Comparison of ENCODE assay signal across 22 mouse cellular contexts in genomic region chr16:21648800-21649199, GRCm38 (mm10). TPM values are rescaled to one million over a fixed set of nuclear protein-coding genes. Genes with fewer than 3 reads are reported as not detected.
DNase-seq lines count a peak whose midpoint lies in the region; ATAC-seq and TF ChIP-seq lines count a peak whose summit lies in the region.
"Had no signal": no experiment of that assay in that cellular context is flagged by ENCODE, and none has a peak within 500 bp of the region (broad histone marks: within the 10 kb centered on the region; RNA-seq: fewer than 3 reads in every experiment).

No protein-coding gene starts in this region.

- no peak for DNase-seq in liver, postnatal 0 days
- DNase-seq in liver (no peak), MEL (ENCODE audit: low read depth, low spot score) (peak; percentile 65)
- DNase-seq in thymus, postnatal 25 days: no peak
- no peak for DNase-seq in heart, postnatal 4 days
- DNase-seq: adrenal gland, adult 2 months; adrenal gland, postnatal 14 days; cerebellum, adult 11-12 months; cerebellum, adult 8-10 months; cerebellum, postnatal 10 days; gastrocnemius, postnatal 10 days; gastrocnemius, postnatal 36 days; heart, adult 2 months; heart, postnatal 14 days had no signal

- ATAC-seq in liver, postnatal 0 days: no peak
- ATAC-seq in megakaryocyte progenitor cell, adult 5-6 weeks (replicated peaks; ENCODE audit: poor library complexity): peak; percentile 64
- ATAC-seq: forebrain, embryonic 13.5 days; forebrain, embryonic 16.5 days had no signal

- H3K27me3 ChIP-seq in liver, postnatal 0 days (ENCODE audit: insufficient read depth, low read length): no peaks in the 10 kb centered on the region
- H3K27me3 ChIP-seq in MEL (ENCODE audit: control insufficient read depth in 1 of 2, insufficient read depth in 2 of 2, low read length in 2 of 2): no peaks in the 10 kb centered on the region
- H3K27me3 ChIP-seq: forebrain, embryonic 13.5 days; heart, embryonic 13.5 days; hindbrain, embryonic 12.5 days; hindbrain, embryonic 15.5 days had no signal

- TF ChIP-seq POLR2A in MEL (IDR thresholded peaks at IDR 0.05; ENCODE audit: control insufficient read depth in 1 of 2, insufficient read depth in 1 of 2, low read depth in 1 of 2, low read length in 2 of 2, poor library complexity in 1 of 2): no peak

- no peak overlapping the region for H3K27ac ChIP-seq in liver, postnatal 0 days (ENCODE audit: low read depth)
- H3K27ac ChIP-seq in MEL (ENCODE audit: control insufficient read depth, low read depth, low read length): peak overlapping the region; percentile 43; the same call in 1 of the 2 replicates
- H3K27ac ChIP-seq: forebrain, embryonic 10.5 days; forebrain, embryonic 13.5 days; heart, adult 2 months; heart, embryonic 10.5 days; heart, embryonic 13.5 days; hindbrain, embryonic 12.5 days; hindbrain, embryonic 15.5 days had no signal

- H3K79me2 ChIP-seq in MEL (ENCODE audit: control insufficient read depth, insufficient read depth, low read length, poor library complexity): no peaks in the 10 kb centered on the region

- 48% methylated on average over 4 of the region's 4 CpGs for WGBS in liver, postnatal 0 days (ENCODE audit: insufficient replicate concordance)

- TF ChIP-seq RAD21 in MEL (IDR thresholded peaks at IDR 0.05; ENCODE audit: low read depth, low read length): no peak

- peaks cover 11% of the 10 kb centered on the region; the same call in 1 of the 2 replicates for H3K4me1 ChIP-seq in liver, postnatal 0 days (ENCODE audit: insufficient read depth)
- peaks cover 10 to 14% of the 10 kb centered on the region in 2 experiments for H3K4me1 ChIP-seq in MEL (ENCODE audit: control insufficient read depth in 1 of 2, insufficient read depth in 2 of 2, low read length in 2 of 2)

- H3K4me3 ChIP-seq in liver, postnatal 0 days (ENCODE audit: low read depth, low read length): no peak overlapping the region
- H3K4me3 ChIP-seq in MEL (ENCODE audit: control insufficient read depth in 1 of 2, insufficient read depth in 1 of 2, low read depth in 2 of 2, low read length in 2 of 2): 0 out of 4 replicates have a peak overlapping the region, but pooled peaks of 1 of the 2 experiments have one; percentile 33
- H3K4me3 ChIP-seq: forebrain, embryonic 10.5 days; forebrain, embryonic 13.5 days; heart, adult 2 months; heart, embryonic 10.5 days; heart, embryonic 13.5 days; hindbrain, embryonic 12.5 days; hindbrain, embryonic 15.5 days had no signal

- TF ChIP-seq CTCF in liver, postnatal 0 days (IDR thresholded peaks at IDR 0.05; ENCODE audit: low read depth): no peak
- no peak for TF ChIP-seq CTCF in MEL (IDR thresholded peaks at IDR 0.05 in 2 of 3, conservative IDR thresholded peaks at IDR 0.05 in 1 of 3; ENCODE audit: control insufficient read depth in 1 of 3, insufficient read depth in 1 of 3, low read depth in 2 of 3, low read length in 3 of 3, poor library complexity in 1 of 3, severe bottlenecking in 1 of 3)

- no peaks in the 10 kb centered on the region for H3K36me3 ChIP-seq in liver, postnatal 0 days (replicated peaks; ENCODE audit: insufficient read depth, low read length)
- peaks cover 0 to 7% of the 10 kb centered on the region in 2 experiments; a peak in 2 of 4 replicates for H3K36me3 ChIP-seq in MEL (ENCODE audit: control insufficient read depth in 1 of 2, insufficient read depth in 2 of 2, low read length in 2 of 2)

- H3K4me2 ChIP-seq in liver, postnatal 0 days (ENCODE audit: low read depth, low read length): no peak overlapping the region
- H3K4me2 ChIP-seq: forebrain, embryonic 13.5 days; heart, embryonic 13.5 days; hindbrain, embryonic 12.5 days; hindbrain, embryonic 15.5 days had no signal

- no peaks in the 10 kb centered on the region for H3K9me3 ChIP-seq in liver, postnatal 0 days (ENCODE audit: low read length)
- no peaks in the 10 kb centered on the region for H3K9me3 ChIP-seq in MEL (replicated peaks; ENCODE audit: insufficient read depth, low read length)
- H3K9me3 ChIP-seq: forebrain, embryonic 10.5 days; forebrain, embryonic 13.5 days; heart, embryonic 10.5 days; heart, embryonic 13.5 days; hindbrain, embryonic 12.5 days; hindbrain, embryonic 15.5 days had no signal

- TF ChIP-seq EP300 in liver, postnatal 0 days (IDR thresholded peaks at IDR 0.05; ENCODE audit: low read depth): peak; percentile 48; the same call in 1 of the 2 replicates
- peak; percentile 70 to 85; a peak in 3 of 4 replicates for TF ChIP-seq EP300 in MEL (IDR thresholded peaks at IDR 0.05; ENCODE audit: low read depth in 1 of 2, low read length in 2 of 2)

- no peak overlapping the region for H3K9ac ChIP-seq in liver, postnatal 0 days (replicated peaks)
- H3K9ac ChIP-seq in MEL (ENCODE audit: control insufficient read depth, low read depth, low read length, poor library complexity, severe bottlenecking): no peak overlapping the region
- H3K9ac ChIP-seq: forebrain, embryonic 13.5 days; heart, embryonic 13.5 days; hindbrain, embryonic 12.5 days; hindbrain, embryonic 15.5 days had no signal

TF ChIP-seq in MEL, 35 proteins besides CTCF, POLR2A, EP300 and RAD21:
- TF ChIP-seq ZKSCAN1 (IDR thresholded peaks at IDR 0.05; ENCODE audit: low read depth, low read length) (no peak), USF1 (IDR thresholded peaks at IDR 0.05; ENCODE audit: low read depth, low read length) (no peak), HCFC1 (IDR thresholded peaks at IDR 0.05; ENCODE audit: low read depth, low read length) (no peak), ZC3H11A (IDR thresholded peaks at IDR 0.05; ENCODE audit: low read depth, low read length) (no peak), ZNF384 (IDR thresholded peaks at IDR 0.05; ENCODE audit: low read depth, low read length) (peak; percentile 41; the same call in 1 of the 2 replicates), RCOR1 (IDR thresholded peaks at IDR 0.05; ENCODE audit: low read depth, low read length) (0 out of 2 replicates have a peak, but pooled peaks have one; percentile 32), CHD2 (IDR thresholded peaks at IDR 0.05; ENCODE audit: low read length) (no peak; the same call in 1 of the 2 replicates), E2F4 (IDR thresholded peaks at IDR 0.05; ENCODE audit: borderline replicate concordance, low read depth, low read length) (no peak), KAT2A (conservative IDR thresholded peaks at IDR 0.05; ENCODE audit: low read depth, low read length) (no peak), ETS1 (IDR thresholded peaks at IDR 0.05; ENCODE audit: low read depth, low read length) (peak; percentile 53), CHD1 (IDR thresholded peaks at IDR 0.05; ENCODE audit: low read depth, low read length) (0 out of 2 replicates have a peak, but pooled peaks have one; percentile 48), MYB (IDR thresholded peaks at IDR 0.05; ENCODE audit: low read depth, low read length) (peak; percentile 67), UBTF (IDR thresholded peaks at IDR 0.05; ENCODE audit: borderline replicate concordance, insufficient read depth, low read depth, low read length) (no peak), NELFE (IDR thresholded peaks at IDR 0.05; ENCODE audit: low read depth, low read length) (no peak; the same call in 1 of the 2 replicates), GABPA (IDR thresholded peaks at IDR 0.05; ENCODE audit: low read depth, low read length) (no peak), MAFK (IDR thresholded peaks at IDR 0.05; ENCODE audit: borderline replicate concordance, low read depth, low read length) (no peak), MYC (IDR thresholded peaks at IDR 0.05; ENCODE audit: low read depth, low read length) (no peak; the same call in 1 of the 2 replicates), BHLHE40 (IDR thresholded peaks at IDR 0.05; ENCODE audit: borderline replicate concordance, low read depth, low read length) (no peak), NRF1 (IDR thresholded peaks at IDR 0.05; ENCODE audit: insufficient read depth, low read depth, low read length, poor library complexity, severe bottlenecking) (no peak), USF2 (IDR thresholded peaks at IDR 0.05; ENCODE audit: borderline replicate concordance in 1 of 2, insufficient read depth in 1 of 2, low read depth in 1 of 2, low read length in 2 of 2) (no peak), ZMIZ1 (IDR thresholded peaks at IDR 0.05; ENCODE audit: low read depth, low read length) (no peak), GATA1 (IDR thresholded peaks at IDR 0.05; ENCODE audit: low read depth, low read length) (peak; percentile 65), SIN3A (IDR thresholded peaks at IDR 0.05; ENCODE audit: low read length) (peak; percentile 42; the same call in 1 of the 2 replicates), JUND (IDR thresholded peaks at IDR 0.05; ENCODE audit: low read depth, low read length) (no peak), TBP (IDR thresholded peaks at IDR 0.05; ENCODE audit: low read depth, low read length) (no peak), MAX (IDR thresholded peaks at IDR 0.05; ENCODE audit: low read length) (no peak), MAZ (IDR thresholded peaks at IDR 0.05; ENCODE audit: low read depth, low read length) (no peak), POLR2AphosphoS2 (IDR thresholded peaks at IDR 0.05; ENCODE audit: low read length) (no peak), MEF2A (IDR thresholded peaks at IDR 0.05; ENCODE audit: extremely low read depth, insufficient replicate concordance, low read depth, low read length, poor library complexity, severe bottlenecking) (no peak), TCF12 (IDR thresholded peaks at IDR 0.05; ENCODE audit: low read depth, low read length) (peak; percentile 60), SMC3 (IDR thresholded peaks at IDR 0.05; ENCODE audit: low read depth, low read length) (no peak), POLR2AphosphoS5 (IDR thresholded peaks at IDR 0.05; ENCODE audit: borderline replicate concordance, low read depth, low read length) (no peak), TAL1 (IDR thresholded peaks at IDR 0.05; ENCODE audit: low read length) (no peak), MXI1 (IDR thresholded peaks at IDR 0.05; ENCODE audit: low read depth, low read length) (peak; percentile 59), ELF1 (IDR thresholded peaks at IDR 0.05; ENCODE audit: low read depth, low read length) (no peak)

RNA-seq across cellular contexts. Expression of gene 2510009E07Rik, which starts 45.7 kb away (rescaled TPM):
- 3.5 and 3.7 TPM in 2 replicates for polyA plus RNA-seq in liver, postnatal 0 days (2015; fragmentation: Nextera tagmentation; extraction: Ambion mirVana)
- not detected in 2 replicates for total RNA-seq in MEL (2012; rRNA removed)
- not detected for polyA plus RNA-seq in MEL (2012; ENCODE audit: insufficient read depth in 1 of 2, insufficient read length in 2 of 2, low read depth in 1 of 2, low replicate concordance in 2 of 2, missing spikeins in 1 of 2)
- 0.10 and 0.22 TPM in 2 replicates for total RNA-seq in megakaryocyte progenitor cell, adult 5-6 weeks (2015)
- 0.17 and 0.37 TPM in 2 replicates for total RNA-seq in megakaryocyte progenitor cell, adult 5-6 weeks (2017)
- total RNA-seq in heart, postnatal 4 days (2021): 10 to 100 TPM; 44.7 to 45.0 TPM

Comparison
In these comparisons a context has a peak if more than half of its experiments do, and no peak if none do; other contexts are left out.
1. RNA of gene 2510009E07Rik, which starts 45.7 kb away (total RNA-seq): 44.7 to 45.0 TPM in heart, postnatal 4 days; 0.10 to 0.37 TPM in megakaryocyte progenitor cell, adult 5-6 weeks and not detected in MEL; every median in the first group is over 10 times any median in the second.